Mouse (Mus musculus) T-helper 17 cell (primary cell): ENCODE data around the gene Irx5.

Experiments
- in situ Hi-C, 2 experiments: fragments of 300-600 bp; cut with MboI, MseI; formaldehyde crosslinking; loops; 1 replicate in 1 of 2; 2 replicates in 1 of 2; pipeline ENCODE4 v1.15.1; 2025; ENCODE audit warnings: high pct_unique_total_duplicates in 2 of 2

Gene Irx5

DNA sequence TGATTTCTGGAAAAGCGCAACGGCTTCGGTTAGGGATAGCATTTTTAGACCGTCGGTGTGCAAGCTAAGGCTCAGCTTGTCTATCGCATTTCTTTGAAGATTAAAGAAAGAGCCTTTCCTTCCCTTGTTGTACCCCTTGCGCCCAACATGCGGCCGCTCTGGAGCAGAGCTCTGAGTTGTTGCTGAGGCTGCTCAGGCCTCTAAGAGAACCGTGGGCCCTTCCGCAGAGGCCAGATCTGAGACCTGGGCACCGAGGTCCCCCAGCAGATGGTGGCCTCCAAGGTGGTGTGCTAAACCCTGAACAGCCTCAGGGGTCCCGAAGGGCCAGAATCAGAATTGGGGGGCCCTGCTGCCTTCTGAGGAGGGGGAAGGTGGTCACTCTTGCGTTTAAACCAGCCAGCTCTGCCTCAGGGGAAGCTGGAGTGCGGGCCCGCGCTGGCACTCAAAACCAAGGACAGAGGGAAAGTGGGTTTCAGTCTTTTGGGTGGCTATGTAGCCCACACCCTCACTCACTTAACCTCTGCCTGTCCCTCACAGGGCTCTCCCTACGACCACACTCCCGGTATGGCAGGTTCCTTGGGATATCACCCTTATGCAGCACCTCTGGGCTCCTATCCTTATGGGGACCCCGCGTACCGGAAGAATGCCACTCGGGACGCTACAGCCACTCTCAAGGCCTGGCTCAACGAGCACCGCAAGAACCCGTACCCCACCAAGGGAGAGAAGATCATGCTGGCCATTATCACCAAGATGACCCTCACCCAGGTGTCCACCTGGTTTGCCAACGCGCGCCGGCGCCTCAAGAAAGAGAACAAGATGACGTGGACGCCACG lies 1.8 kb downstream of the Irx5 start:
- in situ Hi-C loops, result loop anchor here in 1 of 2 experiments (25.0 kb wide), 2 partner anchors 972 to 1547 kb away; partner anchors contain the start of gene Gm19935

DNA sequence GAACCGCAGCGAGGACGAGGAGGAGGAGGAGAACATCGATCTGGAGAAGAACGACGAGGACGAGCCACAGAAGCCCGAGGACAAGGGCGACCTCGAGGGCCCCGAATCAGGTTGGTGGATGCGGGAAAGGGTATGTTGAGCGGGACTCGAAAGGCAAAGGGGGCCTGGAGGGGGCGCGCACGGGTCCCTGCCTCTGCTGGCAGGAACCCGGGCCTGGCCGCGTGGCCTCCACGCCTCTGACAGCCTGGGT lies 2.3 kb downstream of the Irx5 start:
- in situ Hi-C loops, result loop anchor here in 1 of 2 experiments (10.0 to 25.0 kb wide), 3 partner anchors 972 to 1547 kb away; partner anchors contain the start of gene Gm19935

DNA sequence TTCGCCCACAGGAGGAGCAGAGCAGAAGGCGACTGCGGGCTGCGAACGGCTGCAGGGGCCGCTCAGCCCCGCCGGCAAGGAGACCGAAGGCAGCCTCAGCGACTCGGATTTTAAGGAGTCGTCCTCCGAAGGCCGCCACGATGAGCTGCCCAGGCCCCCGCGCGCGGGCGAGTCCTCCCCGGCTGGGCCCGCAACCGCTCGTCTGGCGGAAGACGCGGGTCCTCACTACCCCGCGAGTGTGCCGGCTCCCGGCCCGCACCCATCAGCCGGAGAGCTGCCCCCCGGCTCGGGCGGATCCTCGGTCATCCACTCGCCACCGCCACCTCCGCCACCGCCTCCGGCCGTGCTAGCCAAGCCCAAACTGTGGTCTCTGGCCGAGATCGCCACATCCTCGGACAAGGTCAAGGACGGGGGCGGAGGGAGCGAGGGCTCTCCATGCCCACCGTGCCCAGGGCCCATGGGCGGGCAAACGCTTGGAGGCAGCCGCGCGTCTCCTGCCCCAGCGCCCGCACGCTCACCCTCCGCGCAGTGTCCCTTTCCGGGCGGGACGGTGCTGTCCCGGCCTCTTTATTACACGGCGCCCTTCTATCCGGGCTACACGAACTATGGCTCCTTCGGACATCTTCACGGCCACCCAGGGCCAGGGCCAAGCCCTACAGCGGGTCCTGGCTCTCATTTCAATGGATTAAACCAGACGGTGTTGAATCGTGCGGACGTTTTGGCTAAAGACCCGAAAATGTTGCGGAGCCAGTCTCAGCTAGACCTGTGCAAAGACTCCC lies 2.8 kb downstream of the Irx5 start:
- in situ Hi-C loops, result loop anchor here in 1 of 2 experiments (10.0 to 25.0 kb wide), 3 partner anchors 973 to 1548 kb away; partner anchors contain the start of gene Gm19935

DNA sequence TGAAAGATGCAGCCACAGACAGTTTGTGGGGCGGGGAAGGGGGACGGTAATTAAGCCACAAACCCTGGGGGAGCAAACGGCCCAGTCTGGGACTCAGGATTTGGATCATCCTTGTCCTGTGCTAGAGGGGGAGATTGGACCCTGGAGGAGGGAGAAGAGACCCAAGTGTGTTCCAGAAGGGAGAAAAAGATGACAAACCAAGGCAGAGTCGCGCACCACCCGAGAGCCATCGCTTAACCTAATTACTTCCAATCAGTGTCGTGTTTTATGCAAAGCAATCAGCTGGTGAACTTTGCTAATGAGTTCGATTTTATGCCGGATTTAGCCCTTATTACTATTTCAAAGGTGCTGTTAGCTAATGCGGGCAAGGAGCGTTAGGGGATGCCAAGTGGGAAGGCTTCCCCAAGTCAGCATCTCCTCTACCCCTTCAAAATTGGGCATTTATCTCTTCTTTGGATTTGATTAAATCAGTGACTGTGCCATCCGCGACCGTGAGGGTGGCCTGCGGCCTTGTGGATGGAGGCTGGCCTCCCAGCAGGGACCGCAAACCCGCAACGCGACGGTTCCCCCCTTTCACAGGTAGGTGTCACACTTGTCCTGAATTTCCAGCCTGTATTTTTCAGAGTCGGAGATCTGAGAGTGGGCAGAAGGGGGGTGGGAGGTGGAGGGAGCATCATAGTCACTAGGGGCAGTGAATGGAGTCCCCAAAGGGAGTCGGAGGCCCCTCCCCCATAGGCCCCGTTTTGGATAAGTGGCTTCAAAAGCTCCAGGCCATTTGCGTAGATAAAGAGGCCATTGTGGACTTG lies 4.3 kb downstream of the Irx5 start:
- in situ Hi-C loops, result loop anchor here in 1 of 2 experiments (10.0 to 25.0 kb wide), 3 partner anchors 974 to 1549 kb away; partner anchors contain the start of gene Gm19935

DNA sequence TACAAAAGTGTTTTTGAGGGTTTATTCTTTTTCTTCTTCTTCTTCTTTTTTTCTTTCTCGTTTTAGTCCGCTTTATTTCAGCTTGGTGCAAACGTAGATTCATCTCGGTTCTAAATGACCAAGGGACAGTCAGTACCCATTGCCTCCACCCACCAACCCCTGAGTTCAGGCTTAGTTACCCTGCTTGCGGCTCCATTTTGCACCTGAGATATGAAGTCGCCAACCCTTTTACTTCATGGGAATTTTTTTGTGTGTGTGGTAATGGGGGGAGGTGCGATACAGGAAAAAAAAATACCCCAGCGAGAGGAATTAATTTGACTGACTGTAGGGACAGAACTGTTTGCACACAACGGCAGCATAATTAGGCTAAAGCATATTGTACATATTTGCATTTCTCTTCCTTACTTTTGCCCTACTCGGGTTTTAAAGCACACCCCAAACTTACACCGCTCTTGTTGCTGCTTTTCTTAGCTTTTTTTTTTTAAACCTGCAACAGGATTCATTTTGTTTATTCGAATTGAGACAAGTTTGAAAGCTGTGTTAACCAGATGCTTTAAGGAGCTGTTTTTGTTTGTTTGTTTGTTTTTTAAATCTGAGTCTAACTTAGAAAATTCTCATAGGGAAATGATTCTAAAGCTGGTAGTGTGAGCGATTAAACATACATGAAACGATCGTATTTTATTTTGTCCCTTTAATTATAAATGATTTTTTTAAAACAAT lies 5.1 kb downstream of the Irx5 start:
- in situ Hi-C loops, result loop anchor here in 1 of 2 experiments (10.0 to 25.0 kb wide), 3 partner anchors 975 to 1550 kb away; partner anchors contain the start of gene Gm19935

DNA sequence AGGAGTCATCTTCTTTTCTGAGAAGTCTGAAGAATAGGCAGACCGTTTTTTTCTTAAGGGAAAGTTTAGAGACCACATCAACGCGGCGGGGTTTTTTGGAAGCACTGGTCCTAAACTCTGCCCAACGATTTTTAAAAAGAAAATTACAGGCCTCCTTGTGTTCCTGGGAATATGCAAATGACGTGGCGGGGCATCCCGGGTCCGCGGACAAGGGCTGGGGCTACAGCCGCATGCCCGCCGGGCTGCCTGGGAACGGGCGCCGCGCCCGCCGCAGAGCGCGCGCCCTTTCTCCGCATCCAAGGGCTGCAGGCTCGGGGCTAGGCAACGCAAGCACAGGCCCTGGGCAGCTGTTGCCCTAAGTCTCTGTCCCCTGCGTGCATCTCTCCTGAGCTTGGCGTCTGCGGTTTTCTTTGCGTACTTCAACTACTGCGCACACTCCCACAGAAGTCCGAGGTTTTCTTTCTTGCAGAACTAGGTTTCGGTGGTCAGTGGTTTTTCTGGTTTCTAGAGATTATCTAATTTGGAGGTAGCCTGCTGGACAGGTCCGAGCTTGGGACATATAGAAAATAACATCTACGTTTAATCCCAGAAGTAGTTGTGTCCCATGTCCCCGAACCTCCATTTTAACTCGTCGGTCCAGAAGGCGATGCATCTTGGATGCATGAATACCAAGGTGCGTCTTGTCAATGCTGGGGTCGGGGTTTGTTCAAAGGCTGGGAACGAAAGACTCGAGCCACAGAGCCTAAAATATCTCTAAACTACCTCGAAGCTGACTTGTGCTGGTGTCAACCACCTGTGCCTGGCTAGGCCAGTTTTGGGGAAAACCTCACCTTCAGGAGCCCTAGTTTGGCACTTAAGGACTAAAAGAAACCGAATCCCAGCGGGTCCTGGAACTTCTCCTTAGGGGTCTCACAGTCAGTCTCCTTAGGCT lies 6.1 kb downstream of the Irx5 start:
- in situ Hi-C loops, result loop anchor here in 1 of 2 experiments (10.0 to 25.0 kb wide), 3 partner anchors 976 to 1551 kb away; partner anchors contain the start of gene Gm19935

DNA sequence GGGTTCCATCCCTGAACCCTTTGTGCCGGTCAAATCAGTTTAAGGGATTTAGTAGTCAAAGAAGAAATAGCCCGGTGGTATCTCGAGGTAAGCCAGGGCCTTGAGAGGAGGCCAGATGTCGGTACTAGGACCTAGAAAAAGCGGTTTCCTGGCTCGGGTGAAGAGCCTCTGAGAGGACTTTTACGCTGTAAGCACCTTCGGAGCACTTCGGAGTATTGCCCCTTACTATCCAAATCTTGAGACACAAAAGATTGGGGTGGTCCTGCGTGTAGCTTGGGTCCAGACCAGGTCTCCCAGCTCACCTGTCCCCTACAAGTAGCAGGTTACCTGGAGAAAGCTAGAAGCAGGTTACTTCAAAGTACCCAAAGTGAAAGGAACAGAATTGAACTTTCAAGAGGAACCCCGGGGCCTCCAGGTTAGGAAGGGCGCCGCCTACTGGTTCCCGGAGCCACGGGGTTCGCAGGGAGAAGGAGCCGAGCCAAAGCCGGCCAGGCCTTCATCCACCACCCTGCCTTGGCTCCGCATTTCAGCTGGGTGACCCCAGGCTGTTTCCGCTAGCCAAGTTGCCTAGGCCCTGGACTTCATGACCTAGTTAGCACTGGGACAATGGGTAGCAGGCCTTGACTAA lies 6.8 kb downstream of the Irx5 start:
- in situ Hi-C loops, result loop anchor here in 1 of 2 experiments (10.0 to 25.0 kb wide), 3 partner anchors 977 to 1552 kb away; partner anchors contain the start of gene Gm19935

DNA sequence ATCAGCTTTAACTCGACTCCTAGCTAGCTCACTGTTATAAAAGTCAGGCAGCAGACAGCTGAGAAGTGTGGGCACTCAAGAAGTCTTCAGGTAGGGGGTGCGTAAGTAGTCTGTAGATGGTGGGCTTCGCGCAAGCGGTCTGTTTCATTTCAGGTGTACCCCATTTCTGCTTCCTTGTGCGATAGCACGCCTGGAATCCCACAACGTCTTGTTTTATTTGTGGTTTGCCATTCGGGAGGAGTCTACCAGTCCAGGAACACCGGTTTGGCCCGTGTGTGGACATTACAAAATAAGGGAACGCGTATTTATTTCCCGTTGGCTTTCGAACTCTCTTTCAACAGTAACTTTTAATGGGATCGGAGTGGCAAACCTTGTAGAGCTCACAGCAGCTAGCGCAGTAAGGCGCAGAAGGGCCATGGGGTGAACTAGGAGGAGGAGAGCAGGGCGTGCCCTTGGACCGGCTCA lies 7.4 kb downstream of the Irx5 start:
- in situ Hi-C loops, result loop anchor here (5.0 to 25.0 kb wide), 7 partner anchors 553 to 1553 kb away; partner anchors contain the start of genes Aktip (in 1 of the 2) and Gm19935 (in 1 of the 2)

DNA sequence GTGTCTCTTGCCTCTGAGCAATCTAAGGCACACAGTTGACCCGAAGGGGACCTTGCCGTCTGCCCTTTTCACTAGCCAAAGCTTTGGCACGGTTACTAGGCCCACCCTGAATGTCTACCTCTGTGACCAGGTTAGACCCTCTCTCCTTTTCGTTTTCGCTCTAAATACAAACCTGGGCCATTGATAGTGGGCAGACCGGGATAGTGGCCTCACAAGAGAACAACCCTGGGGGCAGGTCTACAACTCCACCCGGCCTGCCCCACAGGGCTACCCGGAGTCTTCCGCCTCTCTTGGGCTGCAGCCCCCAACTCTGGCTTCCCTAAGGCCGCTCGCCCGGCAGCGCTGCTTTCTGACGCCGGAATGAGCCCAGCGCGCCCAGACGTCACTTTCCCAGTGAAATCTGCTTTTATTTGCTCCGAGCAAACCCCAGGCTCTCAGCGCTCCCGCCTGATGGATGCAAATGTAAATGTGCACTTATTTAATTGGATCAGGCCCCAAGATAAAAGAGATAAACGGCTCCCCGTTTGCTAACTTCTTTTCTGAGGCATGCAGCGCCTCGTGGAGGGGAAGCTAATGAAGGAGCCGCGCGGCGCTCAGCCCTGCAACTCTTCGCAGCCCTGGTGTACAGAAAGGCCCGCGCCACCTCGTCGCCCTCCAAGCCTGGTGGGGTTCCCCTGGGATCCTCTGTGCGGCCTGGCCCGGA lies 8.0 kb downstream of the Irx5 start:
- in situ Hi-C loops, result loop anchor here (5.0 to 25.0 kb wide), 7 partner anchors 553 to 1553 kb away; partner anchors contain the start of genes Aktip (in 1 of the 2) and Gm19935 (in 1 of the 2)

DNA sequence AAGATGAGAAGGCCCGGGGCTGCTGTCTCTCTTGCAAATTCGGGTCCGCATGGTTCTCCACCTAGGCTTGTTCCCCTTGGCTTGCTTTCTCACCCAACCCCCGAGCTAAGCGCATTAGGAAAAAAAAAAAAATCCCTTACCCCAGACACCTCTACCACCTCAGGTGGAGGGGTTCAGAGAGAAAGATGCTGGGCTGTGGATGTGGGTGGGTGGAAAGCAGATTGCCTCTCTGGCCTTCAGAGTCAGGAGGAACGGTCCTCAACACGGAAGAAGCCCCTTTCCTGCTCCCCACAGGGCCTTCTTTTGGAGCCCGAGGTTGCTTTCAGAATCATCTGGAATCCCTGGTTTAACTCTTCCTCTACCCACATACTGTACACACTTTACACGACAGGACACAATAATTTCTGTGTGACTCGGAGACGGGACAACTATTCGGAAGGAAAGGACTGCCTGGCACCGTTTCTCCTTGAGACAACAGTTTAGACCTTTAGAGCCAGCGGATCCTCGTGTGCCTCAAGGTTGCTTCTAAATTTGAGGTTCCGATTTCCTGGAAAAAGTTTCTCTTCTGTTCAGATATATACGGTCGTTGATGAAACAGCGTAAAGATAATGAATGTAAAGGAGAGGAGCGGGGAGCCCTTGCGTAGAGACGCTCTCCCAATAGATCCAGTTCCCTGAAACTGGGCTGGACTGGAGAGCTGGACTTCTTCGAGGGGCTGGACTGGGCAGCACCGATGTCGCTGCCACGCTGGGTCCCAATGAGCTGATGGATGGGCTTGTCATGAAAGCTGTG lies 8.7 kb downstream of the Irx5 start:
- in situ Hi-C loops, result loop anchor here (5.0 to 25.0 kb wide), 7 partner anchors 554 to 1554 kb away; partner anchors contain the start of genes Aktip (in 1 of the 2) and Gm19935 (in 1 of the 2)

DNA sequence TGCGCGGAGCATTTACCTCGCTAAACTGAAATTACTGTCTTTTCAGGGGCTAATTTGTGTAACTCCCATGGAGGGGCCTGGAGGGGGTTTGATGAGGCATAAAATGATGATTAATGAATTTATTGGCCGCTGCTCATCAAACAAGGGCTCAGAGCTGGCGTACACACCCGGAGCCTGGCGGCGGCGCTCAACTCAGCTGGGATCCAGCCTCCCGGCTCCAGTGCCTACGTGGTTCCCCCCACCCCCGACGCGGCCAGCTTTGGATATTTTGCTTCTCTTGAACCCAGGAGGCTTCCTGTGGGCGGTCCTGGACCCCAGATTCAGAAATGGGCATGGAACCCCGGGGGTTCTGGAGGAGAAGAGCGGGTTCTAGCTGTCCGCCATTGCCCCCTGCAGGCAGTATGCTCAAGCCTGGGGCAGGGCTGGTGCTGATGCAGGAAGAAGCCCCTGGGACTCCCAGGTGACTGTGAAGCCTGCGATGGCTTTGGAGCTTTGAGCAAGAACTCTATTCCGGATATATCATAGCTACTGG lies 9.4 kb downstream of the Irx5 start:
- in situ Hi-C loops, result loop anchor here (5.0 to 25.0 kb wide), 7 partner anchors 555 to 1555 kb away; partner anchors contain the start of genes Aktip (in 1 of the 2) and Gm19935 (in 1 of the 2)

DNA sequence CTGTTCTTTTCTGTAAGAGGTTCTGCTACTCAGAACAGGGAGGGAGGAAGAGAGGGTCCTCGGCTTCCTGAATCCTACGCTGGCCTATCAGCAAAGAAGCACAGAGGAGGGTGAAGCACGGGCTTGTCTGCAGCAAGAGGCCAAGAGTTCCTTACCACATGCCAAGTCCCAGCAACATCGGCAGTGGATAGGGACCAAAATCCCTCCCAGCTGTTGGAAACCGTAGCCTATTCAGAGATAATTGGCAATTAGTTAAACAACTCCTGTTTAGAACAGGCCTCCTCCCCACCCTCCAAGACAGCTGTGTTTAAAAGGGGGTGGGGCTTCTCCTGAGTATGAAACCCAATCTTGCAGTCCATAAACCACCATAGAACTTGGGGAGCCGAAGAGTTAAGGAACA lies 22.1 kb downstream of the Irx5 start:
- in situ Hi-C loops, result no loop called here

DNA sequence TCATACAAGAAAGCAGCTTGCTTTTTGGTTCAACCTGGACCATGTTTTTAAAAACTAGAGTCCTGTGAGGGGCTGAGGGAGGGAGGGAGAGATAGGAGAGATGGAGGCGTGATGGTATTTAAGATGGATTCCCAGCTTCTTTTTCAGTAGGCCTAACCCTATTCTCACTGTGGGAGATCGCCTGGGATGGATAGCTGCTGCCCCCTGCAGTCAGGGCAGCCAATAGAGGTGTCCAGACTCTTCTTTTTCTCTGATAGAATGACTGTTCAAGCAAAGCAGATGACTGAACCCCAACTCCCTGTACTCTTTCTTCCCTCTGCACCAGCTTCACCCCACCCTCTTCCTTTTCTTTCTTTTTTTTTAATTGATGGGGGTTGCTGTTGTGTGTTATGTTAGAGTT lies 23.1 kb downstream of the Irx5 start:
- in situ Hi-C loops, result no loop called here

DNA sequence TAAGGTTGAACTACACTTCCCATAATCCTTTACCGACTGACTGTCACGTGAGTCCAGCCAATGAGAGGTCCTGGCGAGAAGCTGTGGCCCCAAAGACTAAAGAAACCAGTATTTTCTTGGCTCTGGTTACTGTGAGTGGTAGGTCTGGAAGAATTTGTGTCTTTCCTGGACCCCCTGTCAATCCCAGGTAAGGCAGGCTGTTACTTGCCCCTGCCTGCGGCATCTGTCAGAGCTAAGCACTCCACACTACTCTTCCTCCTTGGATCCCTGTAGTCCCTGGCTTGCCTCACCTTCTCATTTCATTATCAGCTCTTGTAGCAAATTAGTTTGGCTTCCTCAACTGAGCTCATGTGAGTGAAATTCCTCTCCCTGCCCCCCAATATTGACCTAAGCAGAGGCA lies 30.5 kb downstream of the Irx5 start:
- in situ Hi-C loops, result no loop called here

DNA sequence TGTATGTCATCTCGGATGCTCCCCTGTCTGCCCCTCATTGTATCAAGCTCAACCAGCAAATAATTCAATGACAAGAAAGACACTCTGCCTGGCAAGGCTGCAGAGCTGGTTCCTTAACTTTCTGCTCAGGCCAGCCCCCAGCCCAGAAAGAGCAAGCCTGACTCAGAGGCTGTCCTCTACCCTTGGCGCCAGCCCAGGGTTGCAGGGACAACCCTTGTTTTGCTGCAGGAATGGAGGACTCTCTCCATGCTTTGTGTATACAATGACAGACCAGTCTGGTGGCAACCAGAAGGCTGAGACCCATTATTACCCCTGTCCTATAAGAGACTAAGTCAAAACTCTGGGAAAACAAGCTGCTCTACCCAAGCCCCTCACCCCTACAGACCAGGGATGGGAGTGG lies 46.8 kb downstream of the Irx5 start:
- in situ Hi-C loops, result no loop called here

DNA sequence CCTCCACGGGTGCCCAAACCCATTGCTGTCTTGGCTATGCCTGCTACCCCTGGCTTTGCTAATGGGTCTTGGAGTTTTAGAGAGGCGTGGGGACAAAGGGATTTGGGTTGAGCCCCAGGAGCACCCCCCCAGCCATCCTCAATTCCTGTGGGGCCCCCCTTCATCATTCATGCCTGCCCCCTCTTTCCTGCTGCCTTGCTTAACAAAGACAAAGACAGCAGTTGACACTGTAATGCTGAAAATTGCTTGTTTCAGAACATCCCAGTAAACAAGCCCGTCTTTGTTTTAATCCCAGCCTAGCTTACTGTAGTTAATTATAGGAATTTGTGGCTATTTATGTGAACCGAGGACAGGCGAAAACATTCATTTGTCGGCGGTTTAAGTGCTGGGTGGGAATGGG lies 50.7 kb downstream of the Irx5 start:
- in situ Hi-C loops, result no loop called here

DNA sequence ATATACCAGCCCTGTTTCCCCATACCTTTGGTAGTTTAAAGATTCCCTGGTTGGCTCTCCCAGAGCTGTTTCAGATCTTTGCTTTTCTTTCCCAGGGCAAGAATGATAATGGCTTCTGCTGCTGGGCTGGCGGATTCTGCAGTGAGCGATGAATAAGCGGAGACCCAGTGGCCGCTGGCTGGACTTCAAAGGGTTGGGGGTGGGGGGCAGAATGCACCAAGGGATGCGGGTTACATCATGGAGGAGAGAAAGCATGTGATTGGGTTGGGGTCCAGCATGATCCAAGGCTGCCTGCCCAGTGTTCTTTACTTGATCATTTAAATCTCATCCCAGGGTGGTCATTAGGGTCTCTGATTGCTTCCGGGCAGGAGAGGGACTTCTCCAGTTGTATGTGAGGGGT lies 56.2 kb downstream of the Irx5 start:
- in situ Hi-C loops, result no loop called here
